Mouse (Mus musculus): ENCODE data around the gene Cyp4f17. TPM values are rescaled to one million over a fixed set of nuclear protein-coding genes. Genes with fewer than 3 reads are reported as not detected.
"Not testable (repeated sequence)": the region's sequence is repeated elsewhere in the genome, so short reads cannot be mapped to it uniquely, and the experiment has no call there.

Cyp4f17 gene
- total RNA-seq, 2 experiments from 2014 or later = 2.1 to 3.3 TPM

- DNase-seq (ENCODE audit: low spot score in 2 of 2) = no peak
These were observed 18.0 kb downstream of the Cyp4f17 start for GRCm38 (mm10) chr17:32523895-32524294.

- not testable (repeated sequence) for DNase-seq (ENCODE audit: low spot score in 2 of 2)
These were observed 20.5 kb downstream of the Cyp4f17 start for GRCm38 (mm10) chr17:32526341-32526740.

- no peak for DNase-seq (ENCODE audit: low spot score in 2 of 2)
These were observed 21.9 kb downstream of the Cyp4f17 start for GRCm38 (mm10) chr17:32527748-32528147.

- DNase-seq (ENCODE audit: low spot score in 2 of 2) = peak; percentile 62 to 79
These were observed 22.8 kb downstream of the Cyp4f17 start for GRCm38 (mm10) chr17:32528408-32529337.

GRCm38 (mm10) chr17:32532356-32532755 lies 26.5 kb downstream of the Cyp4f17 start:
- not testable (repeated sequence) for DNase-seq (ENCODE audit: low spot score in 2 of 2)

- no peak for DNase-seq (ENCODE audit: low spot score in 2 of 2)
These were observed 28.2 kb downstream of the Cyp4f17 start for GRCm38 (mm10) chr17:32534068-32534467.

GRCm38 (mm10) chr17:32536051-32536866 lies 30.4 kb downstream of the Cyp4f17 start, which contains the start of gene Cyp4f16:
Gene Cyp4f16, plus strand, starts transcription at chr17:32536558.
- peak; percentile 83 to 89 for DNase-seq (ENCODE audit: low spot score in 2 of 2)

GRCm38 (mm10) chr17:32536867-32537250 lies 31.0 kb downstream of the Cyp4f17 start:
- DNase-seq (ENCODE audit: low spot score in 2 of 2) = no peak

- not testable (repeated sequence) for DNase-seq (ENCODE audit: low spot score in 2 of 2)
These were observed 38.9 kb downstream of the Cyp4f17 start for GRCm38 (mm10) chr17:32544792-32545191.

GRCm38 (mm10) chr17:32550377-32550776 lies 44.5 kb downstream of the Cyp4f17 start:
- not testable (repeated sequence) for DNase-seq (ENCODE audit: low spot score in 2 of 2)

- peak; percentile 33 to 64 for DNase-seq (ENCODE audit: low spot score in 2 of 2)
These were observed 45.3 kb downstream of the Cyp4f17 start for GRCm38 (mm10) chr17:32550900-32551770.

GRCm38 (mm10) chr17:32553016-32553415 lies 47.2 kb downstream of the Cyp4f17 start:
- DNase-seq (ENCODE audit: low spot score in 2 of 2) = not testable (repeated sequence)

GRCm38 (mm10) chr17:32554368-32554767 lies 48.5 kb downstream of the Cyp4f17 start:
- not testable (repeated sequence) for DNase-seq (ENCODE audit: low spot score in 2 of 2)

- not testable (repeated sequence) for DNase-seq (ENCODE audit: low spot score in 2 of 2)
These were observed 57.5 kb downstream of the Cyp4f17 start for GRCm38 (mm10) chr17:32563301-32563700.

GRCm38 (mm10) chr17:32573286-32573685 lies 67.4 kb downstream of the Cyp4f17 start:
- DNase-seq (ENCODE audit: low spot score in 2 of 2) = not testable (repeated sequence)

GRCm38 (mm10) chr17:32577496-32578186 lies 71.8 kb downstream of the Cyp4f17 start:
- DNase-seq (ENCODE audit: low spot score in 2 of 2) = no peak

Data from gastrocnemius, postnatal 4 days (tissue).